Mouse (Mus musculus) lung, adult 2 months (tissue): ENCODE data around the gene Srsf3. TPM values are rescaled to one million over a fixed set of nuclear protein-coding genes. Genes with fewer than 3 reads are reported as not detected.
"Not testable (repeated sequence)": the region's sequence is repeated elsewhere in the genome, so short reads cannot be mapped to it uniquely, and the experiment has no call there.

Experiments used
- DNase-seq: peaks from one replicate; pipeline ENCODE4 v3.0.0; 2022
- H3K4me1 ChIP-seq: fragments of 200-500 bp; 2 replicates; pipeline ENCODE4 v1.6.1; 2011; ENCODE audit warnings: low read length; ENCODE audit not compliant: control insufficient read depth, insufficient read depth
- H3K4me3 ChIP-seq: fragments of 200-500 bp; replicated peaks from 2 replicates; pipeline ENCODE3; 2011; ENCODE audit warnings: low read depth, mild to moderate bottlenecking, control low read depth, low read length; ENCODE audit errors: extremely low read depth
- CTCF ChIP-seq: fragments of 200-500 bp; IDR thresholded peaks from 2 replicates; pipeline ENCODE4 v1.5.1; 2011; ENCODE audit warnings: mild to moderate bottlenecking, low read length, control low read depth; ENCODE audit not compliant: insufficient read depth
- POLR2A ChIP-seq: fragments of 200-500 bp; IDR thresholded peaks from 2 replicates; pipeline ENCODE4 v1.6.1; 2011; ENCODE audit warnings: low read depth, mild to moderate bottlenecking, control low read depth, low read length, borderline replicate concordance; ENCODE audit errors: extremely low read depth
- WGBS: fragments of 180-500 bp; shearing (Covaris S2); methylation state at CpG from one replicate; pipeline ENCODE4 v1.1.7; 2018; 5-methylcytosine and 5-hydroxymethylcytosine counted together
- polyA plus RNA-seq: library from polyadenylated mRNA; depleted of rRNA; stranded (reverse); fragments of >200 nt; gene quantifications from 2 replicates; pipeline ENCODE4 v1.2.3, GENCODE M21; 2012; rRNA removed

Srsf3 gene
- polyA plus RNA-seq = 159 and 168 TPM in 2 replicates

- peaks cover 9% of the 10 kb centered on the region for H3K4me1 ChIP-seq
- peak; percentile 100 for TF ChIP-seq POLR2A
- TF ChIP-seq CTCF = no peak
- peak; percentile 97 for DNase-seq
- WGBS = under 1% methylated on average over 77 of the region's 77 CpGs
- H3K4me3 ChIP-seq = peak within 1 kb of the TSS; percentile 81
Measured at GRCm38 (mm10) chr17:29032274-29033069, at the start of gene Srsf3. Gene Srsf3, plus strand, starts transcription at chr17:29032628.

GRCm38 (mm10) chr17:28984724-28985420 is 47.6 kb upstream of the Srsf3 start:
- DNase-seq = no peak
- H3K4me3 ChIP-seq = no peak overlapping the region
- no peaks in the 10 kb centered on the region for H3K4me1 ChIP-seq
- TF ChIP-seq CTCF (no peak), POLR2A (no peak)
- WGBS = 83% methylated on average over 1 of the region's 1 CpGs

- DNase-seq = peak; percentile 27
- peak; percentile 36 for TF ChIP-seq CTCF
- TF ChIP-seq POLR2A = no peak
- H3K4me3 ChIP-seq = no peak overlapping the region
- H3K4me1 ChIP-seq = 0 out of 2 replicates have a peak, but pooled peaks cover 6% of the 10 kb centered on the region
Measured at GRCm38 (mm10) chr17:28986833-28987232, 45.6 kb upstream of the Srsf3 start.

- TF ChIP-seq CTCF (peak; percentile 76), POLR2A (no peak)
- Histone ChIP-seq H3K4me3 (no peak overlapping the region), H3K4me1 (0 out of 2 replicates have a peak, but pooled peaks cover 6% of the 10 kb centered on the region)
- WGBS = 64% methylated on average over 4 of the region's 4 CpGs
- DNase-seq = no peak
Measured at GRCm38 (mm10) chr17:28987713-28988112, 44.7 kb upstream of the Srsf3 start.

GRCm38 (mm10) chr17:28988291-28988690 is 44.1 kb upstream of the Srsf3 start:
- 70% methylated on average over 4 of the region's 4 CpGs for WGBS
- 0 out of 2 replicates have a peak, but pooled peaks cover 6% of the 10 kb centered on the region for H3K4me1 ChIP-seq
- no peak for DNase-seq
- TF ChIP-seq CTCF = no peak
- TF ChIP-seq POLR2A = no peak
- H3K4me3 ChIP-seq = no peak overlapping the region

- 72% methylated on average over 3 of the region's 3 CpGs for WGBS
- Histone ChIP-seq H3K4me3 (no peak overlapping the region), H3K4me1 (0 out of 2 replicates have a peak, but pooled peaks cover 6% of the 10 kb centered on the region)
- DNase-seq = no peak
- TF ChIP-seq CTCF (no peak), POLR2A (no peak)
Measured at GRCm38 (mm10) chr17:28988996-28989395, 43.4 kb upstream of the Srsf3 start.

- no peak overlapping the region for H3K4me3 ChIP-seq
- no peak for DNase-seq
- H3K4me1 ChIP-seq = peaks cover 10% of the 10 kb centered on the region
- WGBS = 38% methylated on average over 4 of the region's 4 CpGs
- TF ChIP-seq CTCF (no peak), POLR2A (no peak)
Measured at GRCm38 (mm10) chr17:28990060-28990459, 42.4 kb upstream of the Srsf3 start.

- no peak for DNase-seq
- Histone ChIP-seq H3K4me1 (peaks cover 10% of the 10 kb centered on the region), H3K4me3 (no peak overlapping the region)
- no peak for TF ChIP-seq CTCF
- TF ChIP-seq POLR2A = no peak
- 51% methylated on average over 9 of the region's 9 CpGs for WGBS
Measured at GRCm38 (mm10) chr17:28991286-28991685, 41.1 kb upstream of the Srsf3 start.

GRCm38 (mm10) chr17:28992105-28992504 is 40.3 kb upstream of the Srsf3 start:
- H3K4me1 ChIP-seq = peaks cover 10% of the 10 kb centered on the region
- WGBS = 24% methylated on average over 7 of the region's 7 CpGs
- no peak for DNase-seq

GRCm38 (mm10) chr17:28993004-28993403 is 39.4 kb upstream of the Srsf3 start:
- H3K4me1 ChIP-seq, H3K4me3 ChIP-seq, DNase-seq: not testable (repeated sequence)
- WGBS = 100% methylated on average over 1 of the region's 1 CpGs

More at GRCm38 (mm10) chr17:28992105-28992504, 40.3 kb upstream of the Srsf3 start:
- no peak overlapping the region for H3K4me3 ChIP-seq
- no peak for TF ChIP-seq CTCF
- TF ChIP-seq POLR2A = no peak
